Mouse (Mus musculus): ENCODE data around the gene Brdt. TPM values are rescaled to one million over a fixed set of nuclear protein-coding genes. Genes with fewer than 3 reads are reported as not detected.

Brdt gene
- polyA plus RNA-seq, 1 experiment from 2014 or later = 0.62 TPM

GRCm38 (mm10) chr5:107387788-107388187, 56.8 kb downstream of the Brdt start:
- 79% methylated on average over 1 of the region's 1 CpGs for WGBS
- no peak overlapping the region for H3K9ac ChIP-seq
- no peak for ATAC-seq (replicated peaks; ENCODE audit: insufficient number of reproducible peaks, insufficient read depth, low FRiP score, low read depth)

GRCm38 (mm10) chr5:107389373-107389772, 58.4 kb downstream of the Brdt start:
- ATAC-seq (replicated peaks; ENCODE audit: insufficient number of reproducible peaks, insufficient read depth, low FRiP score, low read depth) = no peak
- no peak overlapping the region for H3K27ac ChIP-seq
- H3K4me3 ChIP-seq = no peak overlapping the region
- H3K27me3 ChIP-seq = no peaks in the 10 kb centered on the region
- H3K36me3 ChIP-seq = no peaks in the 10 kb centered on the region
- H3K9ac ChIP-seq = no peak overlapping the region
- no peaks in the 10 kb centered on the region for H3K9me3 ChIP-seq (replicated peaks)
- H3K4me1 ChIP-seq (replicated peaks) = no peaks in the 10 kb centered on the region
- 89% methylated on average over 2 of the region's 2 CpGs for WGBS
- no peak overlapping the region for H3K4me2 ChIP-seq

More at GRCm38 (mm10) chr5:107387788-107388187, 56.8 kb downstream of the Brdt start:
- no peaks in the 10 kb centered on the region for H3K4me1 ChIP-seq (replicated peaks)
- no peak overlapping the region for H3K4me2 ChIP-seq
- H3K9me3 ChIP-seq (replicated peaks) = no peaks in the 10 kb centered on the region
- no peaks in the 10 kb centered on the region for H3K36me3 ChIP-seq
- H3K4me3 ChIP-seq = no peak overlapping the region
- no peak overlapping the region for H3K27ac ChIP-seq
- H3K27me3 ChIP-seq = no peaks in the 10 kb centered on the region

- no peaks in the 10 kb centered on the region for H3K36me3 ChIP-seq
- no peak overlapping the region for H3K4me3 ChIP-seq
- no peak overlapping the region for H3K4me2 ChIP-seq
- H3K4me1 ChIP-seq (replicated peaks) = no peaks in the 10 kb centered on the region
- 55% methylated on average over 2 of the region's 2 CpGs for WGBS
- H3K27me3 ChIP-seq = no peaks in the 10 kb centered on the region
- H3K9ac ChIP-seq = no peak overlapping the region
- ATAC-seq (replicated peaks; ENCODE audit: insufficient number of reproducible peaks, insufficient read depth, low FRiP score, low read depth) = no peak
- no peak overlapping the region for H3K27ac ChIP-seq
- no peaks in the 10 kb centered on the region for H3K9me3 ChIP-seq (replicated peaks)
Observed at GRCm38 (mm10) chr5:107394437-107394836, 63.5 kb downstream of the Brdt start.

- Histone ChIP-seq H3K9ac (peak within 1 kb of the TSS; percentile 53), H3K9me3 (replicated peaks) (no peaks in the 10 kb centered on the region), H3K36me3 (no peaks in the 10 kb centered on the region), H3K27me3 (peaks cover 22% of the 10 kb centered on the region), H3K27ac (no peak within 1 kb of the TSS), H3K4me3 (peak within 1 kb of the TSS; percentile 56), H3K4me2 (peak within 1 kb of the TSS; percentile 99), H3K4me1 (replicated peaks) (peaks cover 8% of the 10 kb centered on the region; the same call in 1 of the 2 replicates)
- WGBS = 23% methylated on average over 5 of the region's 5 CpGs
- ATAC-seq (replicated peaks; ENCODE audit: insufficient number of reproducible peaks, insufficient read depth, low FRiP score, low read depth) = no peak
Observed at GRCm38 (mm10) chr5:107402436-107402835, 71.5 kb downstream of the Brdt start, which contains the start of gene Ephx4. Gene Ephx4, plus strand, starts transcription at chr5:107402736.

GRCm38 (mm10) chr5:107403011-107403946, 72.3 kb downstream of the Brdt start:
- Histone ChIP-seq H3K4me2 (peak overlapping the region; percentile 99), H3K36me3 (no peaks in the 10 kb centered on the region), H3K9ac (peak overlapping the region; percentile 53), H3K27me3 (peaks cover 22% of the 10 kb centered on the region), H3K4me1 (replicated peaks) (peaks cover 8% of the 10 kb centered on the region; the same call in 1 of the 2 replicates), H3K4me3 (peak overlapping the region; percentile 56), H3K27ac (no peak overlapping the region), H3K9me3 (replicated peaks) (no peaks in the 10 kb centered on the region)
- ATAC-seq (replicated peaks; ENCODE audit: insufficient number of reproducible peaks, insufficient read depth, low FRiP score, low read depth) = peak; percentile 69
- WGBS = under 1% methylated on average over 79 of the region's 80 CpGs

GRCm38 (mm10) chr5:107403947-107404684, 73.2 kb downstream of the Brdt start:
- H3K4me1 ChIP-seq (replicated peaks) = peaks cover 8% of the 10 kb centered on the region; the same call in 1 of the 2 replicates
- 28% methylated on average over 12 of the region's 12 CpGs for WGBS
- peak overlapping the region; percentile 99 for H3K4me2 ChIP-seq
- no peaks in the 10 kb centered on the region for H3K36me3 ChIP-seq
- no peak for ATAC-seq (replicated peaks; ENCODE audit: insufficient number of reproducible peaks, insufficient read depth, low FRiP score, low read depth)
- no peak overlapping the region for H3K27ac ChIP-seq
- peak overlapping the region; percentile 53 for H3K9ac ChIP-seq
- peak overlapping the region; percentile 56 for H3K4me3 ChIP-seq
- no peaks in the 10 kb centered on the region for H3K9me3 ChIP-seq (replicated peaks)
- peaks cover 22% of the 10 kb centered on the region for H3K27me3 ChIP-seq

GRCm38 (mm10) chr5:107405361-107405760, 74.4 kb downstream of the Brdt start:
- Histone ChIP-seq H3K36me3 (no peaks in the 10 kb centered on the region), H3K4me3 (no peak overlapping the region), H3K9me3 (replicated peaks) (no peaks in the 10 kb centered on the region), H3K9ac (no peak overlapping the region), H3K27ac (no peak overlapping the region), H3K27me3 (peaks cover 22% of the 10 kb centered on the region), H3K4me1 (replicated peaks) (peaks cover 8% of the 10 kb centered on the region; the same call in 1 of the 2 replicates), H3K4me2 (no peak overlapping the region)
- WGBS = 65% methylated on average over 4 of the region's 4 CpGs
- ATAC-seq (replicated peaks; ENCODE audit: insufficient number of reproducible peaks, insufficient read depth, low FRiP score, low read depth) = no peak

- Histone ChIP-seq H3K4me3 (no peak overlapping the region), H3K36me3 (no peaks in the 10 kb centered on the region), H3K27me3 (0 out of 2 replicates have a peak, but pooled peaks cover under 1% of the 10 kb centered on the region), H3K9me3 (replicated peaks) (no peaks in the 10 kb centered on the region), H3K9ac (no peak overlapping the region), H3K4me1 (replicated peaks) (no peaks in the 10 kb centered on the region), H3K27ac (no peak overlapping the region), H3K4me2 (no peak overlapping the region)
- WGBS = 92% methylated on average over 1 of the region's 1 CpGs
- no peak for ATAC-seq (replicated peaks; ENCODE audit: insufficient number of reproducible peaks, insufficient read depth, low FRiP score, low read depth)
Observed at GRCm38 (mm10) chr5:107410305-107410704, 79.3 kb downstream of the Brdt start.

- Histone ChIP-seq H3K36me3 (no peaks in the 10 kb centered on the region), H3K9ac (no peak overlapping the region), H3K9me3 (replicated peaks) (no peaks in the 10 kb centered on the region), H3K27me3 (no peaks in the 10 kb centered on the region), H3K4me3 (no peak overlapping the region), H3K4me2 (no peak overlapping the region), H3K4me1 (replicated peaks) (no peaks in the 10 kb centered on the region), H3K27ac (no peak overlapping the region)
- 58% methylated on average over 4 of the region's 4 CpGs for WGBS
- ATAC-seq (replicated peaks; ENCODE audit: insufficient number of reproducible peaks, insufficient read depth, low FRiP score, low read depth) = no peak
Observed at GRCm38 (mm10) chr5:107411326-107411725, 80.4 kb downstream of the Brdt start.

GRCm38 (mm10) chr5:107412285-107412684, 81.3 kb downstream of the Brdt start:
- Histone ChIP-seq H3K36me3 (no peaks in the 10 kb centered on the region), H3K9me3 (replicated peaks) (no peaks in the 10 kb centered on the region), H3K4me2 (no peak overlapping the region), H3K27me3 (no peaks in the 10 kb centered on the region), H3K27ac (no peak overlapping the region), H3K9ac (no peak overlapping the region), H3K4me3 (no peak overlapping the region), H3K4me1 (replicated peaks) (no peaks in the 10 kb centered on the region)
- 78% methylated on average over 2 of the region's 2 CpGs for WGBS
- ATAC-seq (replicated peaks; ENCODE audit: insufficient number of reproducible peaks, insufficient read depth, low FRiP score, low read depth) = no peak

- H3K27ac ChIP-seq = no peak overlapping the region
Observed at GRCm38 (mm10) chr5:107415098-107415497, 84.1 kb downstream of the Brdt start.

More at GRCm38 (mm10) chr5:107415098-107415497, 84.1 kb downstream of the Brdt start:
- ATAC-seq (replicated peaks; ENCODE audit: insufficient number of reproducible peaks, insufficient read depth, low FRiP score, low read depth) = no peak
- Histone ChIP-seq H3K4me1 (replicated peaks) (no peaks in the 10 kb centered on the region), H3K9ac (no peak overlapping the region), H3K4me2 (no peak overlapping the region), H3K27me3 (no peaks in the 10 kb centered on the region), H3K36me3 (no peaks in the 10 kb centered on the region), H3K9me3 (replicated peaks) (no peaks in the 10 kb centered on the region), H3K4me3 (no peak overlapping the region)
- 77% methylated on average over 2 of the region's 2 CpGs for WGBS

Data from heart, embryonic 15.5 days (tissue).